ENCODE assay signal across 8 mouse cellular contexts in the genomic region with DNA sequence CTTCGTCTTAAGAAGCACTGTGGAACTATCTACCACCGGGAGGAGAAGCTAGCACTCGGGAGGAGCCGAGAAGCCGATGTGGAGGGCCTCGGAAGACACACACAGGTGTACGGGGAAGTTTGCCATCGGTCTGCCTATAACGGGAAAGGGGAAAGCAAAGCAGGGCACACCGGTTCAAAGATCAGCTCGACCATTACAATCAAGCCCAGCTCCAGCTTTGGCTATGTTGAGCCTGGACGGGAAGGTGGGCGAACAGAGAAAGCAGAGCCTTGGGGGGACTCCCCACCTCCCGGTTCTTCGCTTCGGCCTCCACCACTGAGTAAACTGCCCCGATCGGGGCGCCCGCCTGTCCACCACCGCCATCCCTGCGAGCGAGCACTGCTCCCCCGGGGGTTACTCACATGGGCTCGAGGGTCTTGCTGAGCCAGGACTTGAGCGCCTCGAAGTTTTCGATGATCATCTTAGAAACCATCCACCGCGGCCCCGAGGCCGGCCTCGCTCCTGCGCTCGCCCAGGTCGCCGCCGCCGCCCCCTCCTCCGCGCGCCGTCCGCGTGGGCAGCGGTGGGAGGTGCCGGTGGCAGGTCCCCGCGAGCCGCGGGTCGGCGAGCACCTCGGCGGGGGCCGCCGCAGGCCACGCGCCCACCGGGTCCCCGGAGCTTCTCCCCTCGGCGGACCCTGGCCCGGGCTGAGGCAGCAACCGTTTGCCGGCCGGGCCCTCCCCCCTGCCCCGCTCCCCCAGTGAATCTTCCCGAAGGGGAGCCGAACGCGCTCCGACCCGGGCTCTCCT. TPM values are rescaled to one million over a fixed set of nuclear protein-coding genes. Genes with fewer than 3 reads are reported as not detected.
A peak's percentile ranks its signal among the peaks of the same experiment; 100 is the strongest.
DNase-seq lines count a peak whose midpoint lies in the region; ATAC-seq and TF ChIP-seq lines count a peak whose summit lies in the region.

No protein-coding gene starts in this region.

- POLR2A ChIA-PET in Patski (lab: Charles Lee) = interaction anchor here (1.3 kb wide), 1 partner anchor 13 kb away, joined by 6 read pairs; no protein-coding TSS in a partner anchor

- H3K79me2 ChIP-seq in heart, adult 2 months (replicated peaks; ENCODE audit: control insufficient read depth, insufficient read depth, low read length) = peaks cover 9% of the 10 kb centered on the region

- no peak for TF ChIP-seq POLR2A in heart, adult 2 months (IDR thresholded peaks at IDR 0.05; ENCODE audit: insufficient read depth, low read depth, low read length)
- no peak; the same call in 1 of the 2 replicates for TF ChIP-seq POLR2A in embryonic fibroblast, embryonic 13.5 days (IDR thresholded peaks at IDR 0.05; ENCODE audit: low read depth, low read length)

- CTCF ChIA-PET in Patski (lab: Charles Lee) = interaction anchor here (1.0 kb wide), 1 partner anchor 19 kb away, joined by 4 read pairs; no protein-coding TSS in a partner anchor

- H3K4me2 ChIP-seq in hindbrain, embryonic 13.5 days = peak overlapping the region; percentile 88
- peak overlapping the region; percentile 85 for H3K4me2 ChIP-seq in stomach, embryonic 14.5 days (replicated peaks; ENCODE audit: low read depth, low read length)

- no peaks in the 10 kb centered on the region for H3K27me3 ChIP-seq in heart, adult 2 months (ENCODE audit: control insufficient read depth, insufficient read depth, low read length)
- H3K27me3 ChIP-seq in Patski = no peaks in the 10 kb centered on the region
- no peaks in the 10 kb centered on the region for H3K27me3 ChIP-seq in hindbrain, embryonic 13.5 days
- no peaks in the 10 kb centered on the region for H3K27me3 ChIP-seq in stomach, embryonic 14.5 days (ENCODE audit: control insufficient read depth, insufficient read depth, low read length)

- peaks cover 10% of the 10 kb centered on the region for H3K4me1 ChIP-seq in heart, adult 2 months (ENCODE audit: control insufficient read depth, insufficient read depth, low read length)
- peaks cover 5% of the 10 kb centered on the region for H3K4me1 ChIP-seq in embryonic fibroblast, embryonic 13.5 days (ENCODE audit: control insufficient read depth, insufficient read depth, low read length)
- peaks cover 28% of the 10 kb centered on the region for H3K4me1 ChIP-seq in hindbrain, embryonic 13.5 days (replicated peaks)
- H3K4me1 ChIP-seq in stomach, embryonic 14.5 days (ENCODE audit: control insufficient read depth, insufficient read depth, low read length) = peaks cover 19% of the 10 kb centered on the region

- DNase-seq in heart, adult 2 months = no peak
- DNase-seq in heart, postnatal 36 days = no peak
- no peak for DNase-seq in Patski (ENCODE audit: low read depth, low spot score)
- peak; percentile 35 for DNase-seq in left cerebral cortex, postnatal 4 days

- in situ Hi-C loops in Patski (cut with MboI; ENCODE audit: low pct_unique_long_range_greater_than_20kb) = loop anchor here (25.0 kb wide), 1 partner anchor 1336 kb away; no protein-coding TSS in a partner anchor

- peak; percentile 77 for ATAC-seq in Patski
- peak; percentile 88 for ATAC-seq in hindbrain, embryonic 13.5 days (ENCODE audit: low FRiP score)
- ATAC-seq in megakaryocyte-erythroid progenitor cell, adult 5-6 weeks (replicated peaks; ENCODE audit: low FRiP score, low TSS enrichment, poor library complexity, severe bottlenecking) = peak; percentile 35
- ATAC-seq in stomach, embryonic 14.5 days (ENCODE audit: insufficient number of reproducible peaks, insufficient read depth, low FRiP score, low read depth) = peak; percentile 79

- H3K4me3 ChIP-seq in heart, adult 2 months = peak overlapping the region; percentile 86
- peak overlapping the region; percentile 98 for H3K4me3 ChIP-seq in embryonic fibroblast, embryonic 13.5 days (ENCODE audit: insufficient read depth, low read length)
- peak overlapping the region; percentile 96 for H3K4me3 ChIP-seq in hindbrain, embryonic 13.5 days
- peak overlapping the region; percentile 95 for H3K4me3 ChIP-seq in stomach, embryonic 14.5 days (ENCODE audit: low read depth, low read length)

- H3K27ac ChIP-seq in heart, adult 2 months = peak overlapping the region; percentile 89
- peak overlapping the region; percentile 69; the same call in 1 of the 2 replicates for H3K27ac ChIP-seq in embryonic fibroblast, embryonic 13.5 days (ENCODE audit: insufficient read depth, low read length)
- peak overlapping the region; percentile 96 for H3K27ac ChIP-seq in hindbrain, embryonic 13.5 days
- H3K27ac ChIP-seq in stomach, embryonic 14.5 days (ENCODE audit: low read length) = peak overlapping the region; percentile 88

- H3K36me3 ChIP-seq in heart, adult 2 months (ENCODE audit: control insufficient read depth, insufficient read depth, low read length) = peaks cover 16% of the 10 kb centered on the region
- no peaks in the 10 kb centered on the region for H3K36me3 ChIP-seq in hindbrain, embryonic 13.5 days
- no peaks in the 10 kb centered on the region for H3K36me3 ChIP-seq in stomach, embryonic 14.5 days (ENCODE audit: control insufficient read depth, insufficient read depth, low read length)

- WGBS in heart, adult 2 months = under 1% methylated on average over 74 of the region's 74 CpGs
- under 1% methylated on average over 70 of the region's 74 CpGs for WGBS in hindbrain, embryonic 13.5 days
- WGBS in stomach, embryonic 14.5 days = under 1% methylated on average over 67 of the region's 74 CpGs

- no peak for TF ChIP-seq CTCF in heart, adult 2 months (IDR thresholded peaks at IDR 0.05)
- TF ChIP-seq CTCF in Patski (IDR thresholded peaks at IDR 0.05) = no peak
- TF ChIP-seq CTCF in embryonic fibroblast, embryonic 13.5 days (IDR thresholded peaks at IDR 0.05; ENCODE audit: borderline replicate concordance, insufficient read depth, low read length) = no peak

- H3K9ac ChIP-seq in heart, adult 2 months (ENCODE audit: low read depth, low read length) = peak overlapping the region; percentile 80
- H3K9ac ChIP-seq in hindbrain, embryonic 13.5 days = peak overlapping the region; percentile 97
- peak overlapping the region; percentile 97 for H3K9ac ChIP-seq in stomach, embryonic 14.5 days (replicated peaks; ENCODE audit: low read depth, low read length)

- no peaks in the 10 kb centered on the region for H3K9me3 ChIP-seq in hindbrain, embryonic 13.5 days
- H3K9me3 ChIP-seq in stomach, embryonic 14.5 days (ENCODE audit: control insufficient read depth, low read depth, low read length) = no peaks in the 10 kb centered on the region

- intact Hi-C loops in heart, adult 2 months (cut with DNase I) = loop anchor here (2.0 to 5.0 kb wide), 2 partner anchors 82 to 556 kb away; a partner anchor contains a TSS
- intact Hi-C loops in heart, postnatal 36 days (cut with DNase I) = loop anchor here (2.0 to 10.0 kb wide), 3 partner anchors 82 to 718 kb away; a partner anchor contains a TSS
- intact Hi-C loops in left cerebral cortex, postnatal 4 days (cut with DNase I) = loop anchor here (5.0 kb wide), 1 partner anchor 81 kb away; a partner anchor contains a TSS

- no peak for TF ChIP-seq EP300 in heart, adult 2 months (IDR thresholded peaks at IDR 0.05; ENCODE audit: insufficient read depth, low read depth, low read length)

RNA-seq across cellular contexts. Expression of a gene that starts 0.6 kb away (rescaled TPM):
- total RNA-seq in heart, adult 2 months (2021) = 10 to 100 TPM; 18.6 to 19.0 TPM
- 6.9 and 9.8 TPM in 2 replicates for polyA plus RNA-seq in heart, adult 2 months (2012; rRNA removed)
- total RNA-seq in heart, postnatal 36 days (2021) = 10 to 100 TPM; 19.0 to 20.5 TPM
- polyA plus RNA-seq in Patski (2021) = 42.2 TPM
- polyA plus RNA-seq in embryonic fibroblast, embryonic 13.5 days (2011; ENCODE audit: insufficient read length, low read depth, missing spikeins) = 61.4 and 76.8 TPM in 2 replicates
- polyA plus RNA-seq in hindbrain, embryonic 13.5 days (2015; fragmentation: Nextera tagmentation; extraction: Ambion mirVana) = 37.2 and 38.2 TPM in 2 replicates
- 10 to 100 TPM; 77.2 to 80.3 TPM for total RNA-seq in left cerebral cortex, postnatal 4 days (2021)
- total RNA-seq in megakaryocyte-erythroid progenitor cell, adult 5-6 weeks (2014; fragmentation: Nextera tagmentation) = 91.1 and 108 TPM in 2 replicates
- 78.5 and 93.4 TPM in 2 replicates for total RNA-seq in megakaryocyte-erythroid progenitor cell, adult 5-6 weeks (2017)
- 57.3 and 57.6 TPM in 2 replicates for polyA plus RNA-seq in stomach, embryonic 14.5 days (2014; fragmentation: Nextera tagmentation; extraction: Ambion mirVana)

Comparison
In these comparisons a context has a peak if more than half of its experiments do, and no peak if none do; other contexts are left out.
1. ATAC-seq: peak in every context shown above with its lines; median percentile 88 in hindbrain, embryonic 13.5 days; 79 in stomach, embryonic 14.5 days; 77 in Patski; 35 in megakaryocyte-erythroid progenitor cell, adult 5-6 weeks.